Mouse (Mus musculus): ENCODE measurements around the gene Fam124a.

Fam124a gene

GRCm38 (mm10) chr14:62655996-62656395 lies 100.5 kb downstream of the Fam124a start:
- no peak for DNase-seq (ENCODE audit: inconsistent age in 2 of 2, low spot score in 1 of 2)

GRCm38 (mm10) chr14:62657469-62657868 lies 101.9 kb downstream of the Fam124a start:
- DNase-seq (ENCODE audit: inconsistent age in 2 of 2, low spot score in 1 of 2) = no peak
